Mouse (Mus musculus): ENCODE measurements around the gene Snapc4. TPM values are rescaled to one million over a fixed set of nuclear protein-coding genes. Genes with fewer than 3 reads are reported as not detected.

Gene Snapc4
- total RNA-seq, 2 experiments from 2014 or later, result 66.3 to 68.0 TPM

GRCm38 (mm10) chr2:26319519-26320244 is 60.8 kb downstream of the Snapc4 start:
- DNase-seq (ENCODE audit: low spot score in 2 of 2), result no peak
- intact Hi-C loops (cut with DNase I), result loop anchor here (10.0 kb wide), 1 partner anchor 245 kb away; no protein-coding TSS in a partner anchor

- no peak for DNase-seq (ENCODE audit: low spot score in 2 of 2)
- intact Hi-C loops (cut with DNase I), result no loop called here
These were observed 61.3 kb downstream of the Snapc4 start for GRCm38 (mm10) chr2:26319109-26319508.

- intact Hi-C loops (cut with DNase I), result no loop called here
- DNase-seq (ENCODE audit: low spot score in 2 of 2), result no peak
These were observed 62.3 kb downstream of the Snapc4 start for GRCm38 (mm10) chr2:26317991-26318672.

- intact Hi-C loops (cut with DNase I), result no loop called here
These were observed 63.1 kb downstream of the Snapc4 start for GRCm38 (mm10) chr2:26317371-26317770.

GRCm38 (mm10) chr2:26316576-26317246 is 63.7 kb downstream of the Snapc4 start:
- intact Hi-C loops (cut with DNase I), result no loop called here
- no peak for DNase-seq (ENCODE audit: low spot score in 2 of 2)

More at GRCm38 (mm10) chr2:26317371-26317770, 63.1 kb downstream of the Snapc4 start:
- no peak for DNase-seq (ENCODE audit: low spot score in 2 of 2)

- DNase-seq (ENCODE audit: low spot score in 2 of 2), result peak; percentile 39 to 58
- intact Hi-C loops (cut with DNase I), result no loop called here
These were observed 64.5 kb downstream of the Snapc4 start for GRCm38 (mm10) chr2:26315925-26316311.

GRCm38 (mm10) chr2:26315072-26315924 is 65.2 kb downstream of the Snapc4 start, which contains the start of gene Gpsm1:
Gpsm1 (plus strand) TSS chr2:26315515.
- intact Hi-C loops (cut with DNase I), result no loop called here
- peak; percentile 68 to 78 for DNase-seq (ENCODE audit: low spot score in 2 of 2)

- DNase-seq (ENCODE audit: low spot score in 2 of 2), result peak in 1 of 2 experiments; percentile 35
- intact Hi-C loops (cut with DNase I), result no loop called here
These were observed 66.0 kb downstream of the Snapc4 start for GRCm38 (mm10) chr2:26314281-26315071.

GRCm38 (mm10) chr2:26313394-26313793 is 67.1 kb downstream of the Snapc4 start:
- intact Hi-C loops (cut with DNase I), result no loop called here
- DNase-seq (ENCODE audit: low spot score in 2 of 2), result no peak

GRCm38 (mm10) chr2:26312812-26313211 is 67.6 kb downstream of the Snapc4 start:
- DNase-seq (ENCODE audit: low spot score in 2 of 2), result no peak
- intact Hi-C loops (cut with DNase I), result no loop called here

Other genes with a start within 250 kb of the Snapc4 start
- gene Lhx3, start 172.4 kb downstream of the Snapc4 start, total RNA-seq (2021), result not detected
- gene Qsox2, start 143.1 kb downstream of the Snapc4 start, total RNA-seq (2021), result 10 to 100 TPM; 22.9 to 23.4 TPM
- gene Ccdc187, start 86.1 kb downstream of the Snapc4 start, total RNA-seq (2021), result 1 to 10 TPM in 1 of 2 experiments, under 1 TPM in 1; 0.59 to 1.5 TPM
- gene Gpsm1, start 65.1 kb downstream of the Snapc4 start, total RNA-seq (2021), result 10 to 100 TPM; 60.7 to 64.2 TPM
- gene Dnlz, start 28.5 kb downstream of the Snapc4 start, total RNA-seq (2021), result 10 to 100 TPM; 25.4 to 28.8 TPM
- 1 to 10 TPM; 2.4 to 2.8 TPM for gene Card9, start 19.7 kb downstream of the Snapc4 start, total RNA-seq (2021)
- gene Entr1, start 8.7 kb upstream of the Snapc4 start, total RNA-seq (2021), result 100 to 1,000 TPM; 172 to 175 TPM
- 100 to 1,000 TPM; 116 to 117 TPM for gene Pmpca, start 8.7 kb upstream of the Snapc4 start, total RNA-seq (2021)
- 10 to 100 TPM; 18.8 to 20.8 TPM for gene Inpp5e, start 28.6 kb upstream of the Snapc4 start, total RNA-seq (2021)
- 10 to 100 TPM; 42.3 to 45.5 TPM for gene Sec16a, start 64.6 kb upstream of the Snapc4 start, total RNA-seq (2021)
- gene Notch1, start 136.0 kb upstream of the Snapc4 start, total RNA-seq (2021), result 10 to 100 TPM; 23.6 to 27.5 TPM
- gene Egfl7, start 199.4 kb upstream of the Snapc4 start, total RNA-seq (2021), result 10 to 100 TPM; 68.5 to 78.9 TPM
- gene Gm20532, start 206.0 kb upstream of the Snapc4 start, total RNA-seq (2021), result not detected
- 1 to 10 TPM in 1 of 2 experiments, under 1 TPM in 1; 0.72 to 1.3 TPM for gene Agpat2, start 223.8 kb upstream of the Snapc4 start, total RNA-seq (2021)
- 10 to 100 TPM; 80.3 TPM for gene Fam69b, start 247.8 kb upstream of the Snapc4 start, total RNA-seq (2021)